Mouse (Mus musculus) testis, postnatal 14 days (tissue): ENCODE measurements around the gene Mad1l1.

Source experiments
- DNase-seq: peaks from one replicate; pipeline ENCODE4 v3.0.0; 2021; ENCODE audit warnings: low spot score

Mad1l1 gene

DNA sequence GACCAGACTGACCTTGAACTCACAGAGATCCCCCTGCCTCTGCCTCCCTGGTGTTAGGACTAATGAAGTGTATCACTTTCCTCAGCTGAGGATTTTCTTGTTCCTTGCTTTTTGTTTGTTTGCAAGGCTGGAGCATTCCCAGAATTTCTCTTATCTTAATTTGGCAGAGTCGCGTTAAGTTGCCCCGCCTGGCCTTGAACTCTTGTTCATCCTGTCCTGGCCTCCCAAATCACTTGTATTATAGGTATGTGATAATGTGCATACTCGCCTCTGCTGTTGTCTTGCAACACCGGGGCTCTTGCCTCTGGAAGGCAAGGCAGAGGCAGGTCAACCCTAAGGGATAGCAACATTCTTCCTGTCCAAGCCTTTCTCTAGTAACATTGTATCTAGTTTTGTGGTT, 2.7 kb upstream of the Mad1l1 start:
- peak; percentile 76 for DNase-seq

DNA sequence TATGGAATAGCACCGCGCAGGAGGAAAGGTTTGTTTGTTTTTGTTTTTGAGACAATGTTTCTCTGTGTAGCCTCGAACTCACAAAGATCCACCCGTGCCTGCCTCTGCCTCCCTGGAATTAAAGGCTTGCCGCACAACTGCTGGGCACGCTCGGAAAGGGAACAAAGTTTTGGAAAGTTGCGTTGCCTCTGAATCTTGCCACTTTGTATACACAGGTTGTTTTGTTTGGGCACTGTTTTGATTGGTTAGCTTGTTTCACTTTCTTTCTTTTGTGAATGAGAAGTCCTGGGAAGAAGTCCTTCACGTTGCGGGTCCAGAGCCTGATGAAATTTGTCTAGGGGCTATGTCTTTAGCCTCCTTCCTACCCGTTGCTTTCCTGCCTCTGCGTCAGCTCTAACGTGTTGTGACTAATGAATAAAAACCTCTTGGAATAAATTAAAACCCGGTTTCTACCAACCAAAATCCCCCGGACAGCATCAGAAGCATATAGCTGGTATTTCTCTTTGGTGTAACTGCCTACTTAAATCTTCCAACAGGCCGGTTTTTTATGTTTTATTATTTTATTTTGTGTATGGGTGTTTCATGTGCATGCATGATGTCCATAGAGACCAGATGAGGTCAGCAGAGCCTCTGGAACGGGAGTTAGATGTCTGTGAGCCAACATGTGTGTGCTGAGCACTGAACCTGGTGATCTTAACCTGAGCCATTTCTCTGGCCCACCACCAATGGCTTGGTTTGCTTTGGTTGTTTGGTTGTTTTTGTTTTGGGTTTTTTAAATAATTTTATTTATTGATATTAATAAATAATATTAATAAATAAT, 614 bp upstream of the Mad1l1 start:
- DNase-seq: no peak

DNA sequence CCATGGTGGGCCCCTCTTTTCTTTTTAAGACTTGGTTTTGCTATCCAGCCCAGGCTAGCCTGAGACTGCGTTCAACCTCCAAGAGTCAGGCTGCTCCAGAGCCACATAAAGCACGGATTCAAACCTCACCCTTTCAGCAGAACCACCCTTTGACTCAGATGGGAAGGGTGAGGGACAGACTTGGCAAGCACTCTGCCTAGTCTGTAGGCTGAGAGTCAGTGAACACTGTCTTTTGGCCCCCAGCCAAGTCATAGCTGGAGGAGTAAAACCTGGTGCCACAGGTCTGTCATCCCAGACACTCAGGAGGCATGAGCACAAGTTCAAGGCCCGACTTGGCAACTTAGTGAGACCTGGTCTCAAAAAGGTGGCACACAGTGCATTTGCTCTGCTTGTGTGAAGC, 4.6 kb downstream of the Mad1l1 start:
- DNase-seq: no peak

DNA sequence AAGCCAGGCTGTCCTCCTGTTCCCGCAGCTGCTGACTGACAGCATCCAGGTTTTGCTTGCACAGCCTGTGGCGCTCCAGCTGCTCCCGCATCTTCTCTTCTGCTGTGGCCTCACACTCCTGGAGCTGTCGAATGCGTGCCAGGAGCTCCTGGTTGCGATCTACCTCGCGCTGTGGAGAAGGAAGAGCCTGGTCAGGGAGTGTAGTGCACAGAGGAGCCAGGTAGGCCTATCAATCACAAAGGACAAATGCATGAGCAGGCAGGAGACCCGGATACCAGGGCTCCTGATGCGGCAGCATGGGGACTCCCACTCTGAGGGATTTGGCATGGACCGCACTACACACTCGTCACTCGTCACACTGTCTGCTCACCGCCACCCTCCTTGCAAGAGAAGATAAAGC, 13.8 kb downstream of the Mad1l1 start:
- no peak for DNase-seq

DNA sequence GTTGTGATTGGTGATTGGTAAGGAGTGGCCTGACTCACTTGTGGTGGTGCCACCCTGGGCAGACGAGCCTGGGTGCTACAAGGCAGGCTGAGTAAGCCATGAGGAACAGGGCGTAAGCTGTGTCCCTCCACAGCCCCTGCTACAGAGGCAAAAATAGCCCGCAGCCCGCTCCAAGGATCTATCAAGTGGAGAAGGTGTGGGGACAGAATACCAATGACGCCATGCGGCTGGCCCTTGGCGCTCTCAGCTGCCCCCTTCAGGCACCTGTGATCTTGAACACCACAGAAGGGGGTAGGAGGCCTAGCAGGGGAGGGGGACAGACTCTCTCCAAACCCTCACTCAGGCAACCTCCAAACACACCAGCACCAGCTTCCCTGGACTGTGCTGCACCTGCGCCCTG, 15.3 kb downstream of the Mad1l1 start:
- no peak for DNase-seq

DNA sequence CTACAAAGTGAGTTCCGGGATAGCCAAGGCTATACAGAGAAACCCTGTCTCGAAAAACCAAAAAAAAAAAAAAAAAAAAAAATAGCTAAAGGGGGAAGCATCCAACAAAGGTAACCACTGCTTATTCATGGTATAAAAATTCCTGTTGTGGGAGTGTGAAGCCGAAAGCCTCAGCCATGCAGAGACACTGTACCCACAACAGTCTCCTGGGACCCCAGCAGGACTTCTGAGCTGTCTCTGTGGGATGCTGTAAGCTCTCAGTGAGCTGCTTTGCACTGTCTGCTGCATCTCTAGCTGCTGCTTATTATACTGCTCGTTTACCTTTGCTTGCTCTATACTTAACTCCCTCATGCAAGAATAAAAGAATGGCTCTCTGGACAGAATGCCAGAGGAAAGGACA, 23.1 kb downstream of the Mad1l1 start:
- no peak for DNase-seq

DNA sequence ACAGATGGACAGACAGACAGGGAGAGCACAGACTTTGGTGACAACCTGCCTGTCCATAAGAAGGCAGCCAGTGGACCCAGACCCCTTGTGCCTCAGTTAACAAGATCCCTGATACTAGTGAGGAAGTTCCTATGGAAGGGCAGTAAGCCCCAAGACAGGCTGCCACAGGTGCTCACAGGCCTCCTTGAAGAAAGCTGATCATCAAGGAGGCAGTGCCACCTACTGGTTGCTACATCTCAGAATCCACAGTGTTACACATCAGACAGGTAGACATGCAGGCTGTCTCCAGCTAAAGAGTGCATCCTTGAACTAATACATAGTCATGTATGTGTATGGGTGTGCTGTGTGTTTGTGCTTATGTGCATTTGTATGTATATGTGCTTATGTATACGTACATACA, 29.2 kb downstream of the Mad1l1 start:
- DNase-seq: no peak

DNA sequence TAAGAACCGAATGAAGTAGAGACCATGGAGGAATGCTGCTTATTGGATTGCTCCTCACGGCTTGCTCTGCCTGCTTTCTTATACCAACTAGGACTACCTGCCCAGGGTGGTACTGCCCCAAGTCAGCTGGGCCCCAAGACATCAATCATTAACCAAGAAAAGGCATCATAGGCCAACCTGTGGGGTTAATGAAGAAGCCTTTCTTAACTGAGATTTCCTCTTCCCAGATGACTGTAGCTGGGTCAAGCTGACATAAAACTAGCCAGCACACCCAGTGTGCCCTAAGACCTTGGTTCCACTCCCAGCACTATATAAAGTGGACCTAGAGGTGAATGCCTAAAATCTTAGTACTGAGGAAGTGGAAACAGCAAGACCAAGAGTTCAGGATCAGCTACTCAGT, 32.2 kb downstream of the Mad1l1 start:
- no peak for DNase-seq

DNA sequence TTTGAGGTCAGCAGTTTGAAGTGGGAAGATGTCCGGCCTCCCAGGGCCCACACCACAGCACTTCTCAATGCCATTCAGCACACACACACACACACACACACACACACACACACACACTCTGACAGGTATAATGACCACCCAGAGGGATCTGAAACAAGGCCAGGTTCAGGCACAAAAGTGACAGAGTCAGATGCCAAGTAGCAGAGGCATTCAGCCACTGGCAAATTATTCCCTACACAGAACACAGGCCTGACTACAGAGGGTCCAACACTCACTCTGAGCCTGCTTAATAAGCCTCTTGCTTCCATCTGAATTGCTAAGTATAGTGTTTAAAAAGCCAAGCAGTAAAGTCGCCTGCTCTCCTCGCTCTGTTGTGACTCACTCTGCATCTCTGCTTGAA, 33.1 kb downstream of the Mad1l1 start:
- no peak for DNase-seq

DNA sequence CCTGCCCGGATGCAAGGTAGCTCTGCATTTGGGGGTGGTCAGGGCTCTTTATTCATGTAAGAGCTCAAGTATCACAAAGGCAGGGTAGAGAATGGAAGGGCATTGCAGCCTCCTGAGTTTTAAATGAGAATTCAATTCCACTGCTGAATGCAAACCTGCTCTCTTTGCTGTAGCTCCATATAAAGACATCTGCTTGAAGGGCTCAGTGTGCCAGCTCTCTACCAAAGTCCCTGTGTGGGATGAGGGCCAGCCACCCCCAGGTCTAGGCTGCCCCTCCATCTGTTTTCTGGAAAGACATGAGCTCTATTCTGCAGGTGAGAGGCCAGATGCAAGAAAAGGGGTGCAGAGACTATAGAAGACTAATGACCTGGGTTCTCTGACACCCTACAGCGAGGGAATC, 36.6 kb downstream of the Mad1l1 start:
- DNase-seq: no peak

DNA sequence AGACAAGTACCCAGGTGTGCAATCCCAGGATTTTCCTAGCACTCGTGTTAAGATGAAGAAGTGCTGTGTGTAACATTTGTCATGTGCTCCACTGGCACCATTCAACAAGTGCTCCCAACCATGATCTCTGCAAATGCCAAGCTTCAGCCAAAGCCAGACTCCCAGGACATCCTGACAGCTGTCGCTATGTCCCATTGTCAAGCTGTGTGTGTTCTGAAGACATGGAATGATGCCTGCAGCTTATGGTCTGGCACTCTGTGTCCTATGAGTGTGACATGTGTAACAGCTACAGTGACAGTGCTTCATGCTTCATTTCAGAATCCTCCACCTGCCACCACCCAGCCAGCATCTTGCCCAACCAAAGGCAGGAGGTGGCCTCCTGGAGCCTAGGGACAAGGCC, 37.3 kb downstream of the Mad1l1 start:
- no peak for DNase-seq

DNA sequence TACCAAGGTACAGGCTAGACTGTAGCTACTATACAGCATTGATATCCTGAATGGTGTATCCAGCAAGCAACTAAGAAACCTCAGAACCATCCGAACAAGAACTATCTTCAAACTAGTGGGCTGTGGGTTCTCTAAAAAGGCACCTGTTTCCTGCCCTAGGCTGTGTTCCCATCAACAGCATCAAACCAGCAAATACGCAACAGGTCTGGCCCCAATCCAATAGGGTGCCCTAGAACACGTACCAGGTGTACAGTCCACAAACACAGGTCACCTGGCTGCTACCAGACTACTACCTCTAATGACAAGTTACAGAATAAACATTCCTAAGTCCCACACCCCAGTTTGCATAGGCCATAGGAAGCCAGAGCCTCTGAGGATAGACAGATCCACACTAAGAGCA, 38.5 kb downstream of the Mad1l1 start:
- no peak for DNase-seq

DNA sequence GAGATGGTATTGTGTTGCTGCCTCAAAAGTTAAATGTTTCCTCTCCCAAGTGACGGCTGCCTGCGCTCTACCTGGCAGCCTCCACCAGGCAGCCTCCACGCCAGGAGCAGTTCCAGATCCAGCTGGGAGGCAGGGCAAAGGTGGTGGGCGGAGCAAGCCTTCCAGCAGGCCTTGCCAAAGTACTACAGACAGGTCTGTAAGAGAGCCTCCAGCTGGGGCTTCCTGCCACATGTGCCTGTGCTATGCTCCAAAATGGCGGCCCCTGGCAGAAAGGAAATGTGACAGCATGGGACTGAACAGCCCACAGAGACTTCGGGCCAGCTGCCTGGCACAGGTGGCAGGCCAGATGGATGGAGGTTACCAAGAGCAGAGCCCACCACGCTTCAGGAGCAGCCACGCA, 39.0 kb downstream of the Mad1l1 start:
- DNase-seq: no peak

DNA sequence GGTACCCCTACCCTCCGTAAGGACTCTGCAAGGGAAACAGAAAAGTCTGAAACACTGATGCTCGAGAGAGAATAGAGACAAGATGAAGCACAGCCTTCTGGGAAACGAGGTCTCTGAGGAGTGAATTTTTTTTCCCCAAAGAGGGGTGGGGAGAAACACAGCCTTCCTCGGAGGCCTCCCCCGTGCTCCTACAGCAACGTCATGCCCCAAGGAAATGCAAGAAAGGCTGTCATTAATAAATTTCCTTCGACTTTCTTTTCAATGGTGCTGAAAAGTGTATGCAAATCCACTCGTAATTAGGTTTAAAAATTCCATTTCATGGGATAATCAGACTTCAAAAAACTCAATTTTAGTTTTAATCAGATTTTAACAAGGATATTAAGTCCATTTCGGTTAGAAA, 41.1 kb downstream of the Mad1l1 start:
- DNase-seq: no peak

DNA sequence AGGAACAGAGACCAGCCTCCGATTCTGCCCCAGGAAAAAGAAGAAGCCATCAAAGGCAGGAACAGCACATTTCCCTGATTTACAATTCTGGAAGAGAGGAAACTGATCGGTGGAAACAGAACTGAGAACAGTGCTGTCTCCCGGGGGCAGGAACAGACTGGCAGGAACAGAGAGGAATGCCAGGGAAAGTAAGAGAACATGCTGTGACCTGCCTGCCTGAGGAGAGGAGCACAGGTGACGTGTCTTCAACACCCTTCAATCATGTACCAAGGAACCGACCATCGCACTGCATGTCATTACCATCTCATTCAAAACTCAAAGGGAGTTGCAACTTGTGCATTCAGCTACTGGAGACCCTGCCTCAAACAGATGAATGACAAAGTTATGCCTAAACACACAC, 44.6 kb downstream of the Mad1l1 start:
- no peak for DNase-seq

DNA sequence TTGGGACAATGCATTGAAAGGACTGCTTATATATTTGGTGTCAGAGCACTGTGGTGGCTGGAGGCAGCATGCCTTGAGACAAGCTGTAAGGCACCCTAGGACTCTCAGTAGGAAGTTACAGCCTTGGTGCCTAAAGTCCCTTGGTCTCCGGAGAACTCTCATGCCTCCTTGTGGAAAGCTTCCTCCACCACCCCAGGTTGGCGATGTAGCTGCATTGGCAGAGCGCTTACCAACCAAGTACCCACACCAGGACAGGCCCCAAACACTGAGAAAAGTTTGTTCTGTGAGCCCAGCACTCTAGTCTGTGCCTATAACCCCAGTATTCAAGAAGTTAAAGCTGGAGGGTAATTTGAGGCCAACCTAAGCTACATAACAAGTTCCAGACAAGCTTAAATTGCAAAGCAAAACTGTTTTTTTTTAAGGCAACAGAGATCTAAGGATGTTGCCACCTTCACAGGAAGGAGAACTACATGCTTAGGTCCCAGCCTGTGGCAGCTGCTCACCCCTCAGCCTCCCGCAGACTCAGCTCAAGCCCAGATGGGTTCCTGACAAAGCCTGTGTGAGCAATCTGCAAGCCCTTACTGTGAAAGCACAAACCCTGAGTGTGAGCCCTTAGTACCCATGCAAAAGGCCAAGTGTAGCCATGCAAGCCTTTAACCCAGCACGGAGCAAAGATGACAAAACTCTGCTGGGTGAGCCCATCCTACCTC, 50.2 kb downstream of the Mad1l1 start:
- DNase-seq: no peak

DNA sequence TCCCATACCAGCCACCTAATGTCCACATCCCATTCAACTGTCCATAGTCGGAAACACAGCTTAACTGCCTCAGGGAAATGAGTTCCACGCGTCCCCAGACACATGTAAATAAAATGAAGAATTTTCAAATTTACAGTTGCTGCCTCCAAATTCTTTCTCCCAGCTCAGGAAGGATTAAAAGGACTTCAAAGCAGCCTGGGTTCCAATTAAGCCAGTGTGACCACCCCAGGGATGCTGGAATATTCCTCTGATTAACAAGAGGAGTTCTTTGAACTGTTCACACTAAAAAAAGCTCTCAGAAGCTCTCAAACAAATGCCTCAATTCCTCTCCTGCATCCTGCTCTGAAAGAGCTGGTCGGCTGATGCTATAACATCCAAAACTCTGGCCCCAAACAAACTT, 53.0 kb downstream of the Mad1l1 start:
- DNase-seq: no peak

DNA sequence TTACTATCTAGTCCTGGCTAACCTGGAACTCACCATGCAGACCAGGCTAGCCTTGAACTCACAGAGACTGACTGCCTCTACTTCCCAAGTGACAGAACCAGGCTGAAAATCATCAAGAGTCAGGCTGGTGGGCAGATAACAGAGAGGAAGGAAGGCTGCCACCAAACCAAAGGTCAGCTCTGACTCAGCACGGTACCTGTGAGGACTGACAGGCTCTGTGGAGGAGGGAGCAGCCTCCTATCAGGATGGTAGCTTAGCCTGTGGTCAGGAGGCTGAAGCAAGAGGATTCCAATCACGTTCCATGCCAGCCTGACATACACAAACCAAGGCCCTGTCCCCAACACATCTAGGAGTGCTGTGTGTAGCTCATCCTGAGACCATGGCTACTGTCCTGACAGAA, 54.3 kb downstream of the Mad1l1 start:
- no peak for DNase-seq

DNA sequence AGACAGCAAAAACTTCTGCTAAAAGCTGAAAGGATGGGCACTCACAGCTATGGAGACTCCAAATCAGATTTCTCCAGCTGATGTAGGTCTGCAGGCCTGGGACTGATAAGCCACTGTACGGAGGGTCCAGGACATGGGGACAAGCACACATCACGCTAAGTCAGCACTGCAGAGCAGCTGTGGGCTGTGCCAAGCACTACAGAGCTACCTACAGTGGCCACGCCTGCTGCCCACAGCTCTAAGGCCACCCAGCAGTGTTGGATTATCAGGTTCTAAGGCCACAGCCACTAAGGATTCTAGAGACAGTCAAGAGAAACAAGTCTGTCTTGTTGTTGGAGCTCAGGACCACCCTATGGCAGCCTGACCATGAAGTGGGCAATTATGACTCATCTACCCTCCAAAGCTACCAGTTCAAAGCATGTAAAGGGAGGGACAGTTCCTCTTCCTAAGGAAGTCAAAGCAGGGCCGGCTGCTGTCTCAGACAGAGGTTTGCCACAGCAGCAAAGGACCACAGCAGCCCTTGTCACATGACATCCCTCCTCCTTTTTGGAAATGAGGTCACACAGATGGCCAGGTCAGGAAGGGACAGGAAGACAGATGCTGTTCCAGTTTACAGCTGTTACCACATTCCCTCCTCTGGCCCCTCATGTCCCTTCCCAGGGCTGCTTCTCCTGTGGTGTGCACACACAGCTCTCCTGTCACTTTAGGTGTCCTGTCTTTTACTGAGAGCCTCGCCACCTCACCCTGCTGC, 56.4 kb downstream of the Mad1l1 start:
- DNase-seq: no peak

DNA sequence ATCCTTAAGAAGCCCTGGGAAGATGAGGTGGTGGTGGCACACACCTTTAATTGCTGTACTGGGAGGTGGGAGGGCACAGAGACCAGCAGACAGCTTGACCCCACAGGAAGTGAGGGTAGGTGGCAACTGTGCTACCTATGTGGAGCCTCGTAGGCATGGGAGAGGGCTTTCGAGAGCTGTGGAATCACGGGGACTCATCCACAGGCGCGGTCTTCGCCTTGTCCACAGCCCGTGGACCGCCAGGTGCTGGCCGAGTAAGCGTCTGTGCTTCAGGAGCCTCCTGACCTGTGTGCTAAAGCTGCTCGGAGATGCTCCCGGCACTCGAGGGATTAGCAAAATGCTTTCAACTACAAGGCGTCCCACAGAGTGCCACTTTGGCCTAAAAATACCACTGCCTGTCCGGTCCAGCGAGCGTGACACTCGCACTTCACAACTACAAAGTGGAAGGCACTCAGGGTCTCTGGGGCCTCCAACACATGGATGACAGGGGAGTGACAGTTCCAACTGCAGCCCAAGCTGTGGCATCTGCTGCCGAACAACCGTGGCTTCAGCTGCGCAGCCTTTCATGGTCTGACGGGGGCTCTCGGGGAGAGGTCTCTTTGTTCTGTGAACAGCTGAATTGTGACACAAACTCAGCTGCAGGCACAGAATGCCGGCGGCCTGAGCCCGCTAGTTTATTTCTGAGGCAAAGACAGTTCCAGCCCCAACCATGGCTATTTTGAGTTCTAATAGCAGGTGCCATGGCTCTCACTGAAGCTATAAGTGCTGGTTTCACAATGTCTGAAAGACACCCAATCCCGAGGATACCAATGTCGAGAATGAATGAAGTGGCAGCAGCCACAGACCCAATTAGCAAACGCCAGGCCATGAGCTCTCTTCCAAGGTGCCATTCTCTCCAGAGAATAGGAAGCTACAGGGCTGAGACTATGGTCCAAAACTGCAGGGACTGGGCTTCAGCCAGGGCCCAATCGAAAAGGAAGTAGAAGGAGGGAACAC, 57.3 kb downstream of the Mad1l1 start:
- no peak for DNase-seq

DNA sequence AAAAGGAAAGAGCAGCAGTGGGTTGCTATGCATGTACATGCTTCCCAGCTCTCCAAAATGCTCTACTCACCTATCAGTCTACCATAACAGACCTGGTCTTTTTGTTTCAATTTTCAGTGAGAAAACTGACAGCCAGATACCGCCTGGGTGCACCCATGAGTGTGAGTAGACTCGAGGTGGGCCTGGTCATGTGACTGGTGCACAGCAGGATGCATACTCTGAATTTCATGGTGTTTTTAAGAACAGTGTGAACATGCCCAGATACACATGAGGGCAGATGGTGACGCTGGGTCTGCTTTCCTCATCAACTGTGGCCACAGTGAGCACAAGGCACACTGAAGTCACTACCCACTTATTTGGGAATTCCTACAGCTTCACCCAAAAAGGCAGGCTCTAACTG, 59.0 kb downstream of the Mad1l1 start:
- no peak for DNase-seq

DNA sequence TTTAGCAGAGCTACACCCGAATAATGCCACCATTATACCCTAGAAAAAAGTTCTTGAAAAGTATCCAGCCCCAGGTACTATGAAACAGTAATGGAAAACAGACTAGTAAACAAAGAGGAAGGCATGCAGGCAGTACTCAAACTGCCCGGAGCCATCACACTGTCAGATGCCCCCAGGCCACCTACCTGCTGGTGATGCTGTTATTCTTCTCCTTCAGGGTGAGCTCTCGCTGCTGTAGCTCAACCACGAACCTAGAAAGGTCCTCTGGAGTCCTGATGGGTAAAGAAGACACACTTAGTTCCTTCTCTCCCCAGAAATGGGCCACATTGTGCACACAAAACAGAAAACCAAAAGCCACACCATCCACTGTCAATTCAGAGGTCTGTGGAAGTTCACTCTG, 60.0 kb downstream of the Mad1l1 start:
- no peak for DNase-seq
